Comparison of ENCODE assay signal across 11 mouse cellular contexts in genomic region chr1:135603121-135603870, GRCm38 (mm10). TPM values are rescaled to one million over a fixed set of nuclear protein-coding genes. Genes with fewer than 3 reads are reported as not detected.
DNase-seq lines count a peak whose midpoint lies in the region; ATAC-seq lines count a peak whose summit lies in the region.
"Had no signal": no experiment of that assay in that cellular context is flagged by ENCODE, and none has a peak within 500 bp of the region (broad histone marks: within the 10 kb centered on the region; RNA-seq: fewer than 3 reads in every experiment).

No protein-coding gene starts in this region.

- peak overlapping the region; percentile 29 for H3K9ac ChIP-seq in neural tube, embryonic 11.5 days (ENCODE audit: low read length)
- H3K9ac ChIP-seq in forebrain, embryonic 16.5 days (replicated peaks; ENCODE audit: low read depth, low read length), result peak overlapping the region; percentile 30; the same call in 1 of the 2 replicates
- H3K9ac ChIP-seq in midbrain, embryonic 11.5 days (ENCODE audit: low read length), result peak overlapping the region; percentile 18; the same call in 1 of the 2 replicates
- no peak overlapping the region for H3K9ac ChIP-seq in intestine, embryonic 15.5 days
- H3K9ac ChIP-seq: liver, embryonic 13.5 days had no signal

- H3K4me1 ChIP-seq in neural tube, embryonic 11.5 days (ENCODE audit: control insufficient read depth, insufficient read depth, low read length), result peaks cover 16% of the 10 kb centered on the region
- H3K4me1 ChIP-seq in forebrain, embryonic 16.5 days (replicated peaks; ENCODE audit: control insufficient read depth, insufficient read depth, low read length), result peaks cover 64% of the 10 kb centered on the region
- peaks cover 14% of the 10 kb centered on the region for H3K4me1 ChIP-seq in midbrain, embryonic 11.5 days (ENCODE audit: control insufficient read depth, insufficient read depth, low read length)
- H3K4me1 ChIP-seq in intestine, embryonic 15.5 days (replicated peaks), result no peaks in the 10 kb centered on the region
- H3K4me1 ChIP-seq: liver, embryonic 13.5 days had no signal

- peak overlapping the region; percentile 44; the same call in 1 of the 2 replicates for H3K27ac ChIP-seq in neural tube, embryonic 11.5 days (ENCODE audit: low read depth, low read length)
- peak overlapping the region; percentile 75 for H3K27ac ChIP-seq in forebrain, embryonic 16.5 days (ENCODE audit: low read length)
- H3K27ac ChIP-seq in midbrain, embryonic 11.5 days (ENCODE audit: low read depth, low read length), result peak overlapping the region; percentile 11; the same call in 1 of the 2 replicates
- H3K27ac ChIP-seq in intestine, embryonic 15.5 days, result no peak overlapping the region
- H3K27ac ChIP-seq: liver, embryonic 13.5 days; macrophage had no signal

- no peak for ATAC-seq in neural tube, embryonic 11.5 days (ENCODE audit: insufficient read depth, low FRiP score, low TSS enrichment)
- peak; percentile 90 for ATAC-seq in forebrain, embryonic 16.5 days
- peak; percentile 54; the same call in 1 of the 2 replicates for ATAC-seq in midbrain, embryonic 11.5 days (ENCODE audit: low FRiP score)
- no peak for ATAC-seq in intestine, embryonic 15.5 days

- DNase-seq in neural tube, embryonic 11.5 days (ENCODE audit: low spot score), result no peak
- DNase-seq in neural tube, embryonic 10.5 days (ENCODE audit: extremely low spot score, low spot score), result no peak
- peak; percentile 83 for DNase-seq in midbrain, embryonic 11.5 days (ENCODE audit: low spot score, missing footprints)
- no peak for DNase-seq in frontal cortex, postnatal 36 days (ENCODE audit: low spot score in 2 of 2)
- no peak for DNase-seq in T-cell, adult 2 months (ENCODE audit: low spot score)
- DNase-seq in urinary bladder, postnatal 4 days (ENCODE audit: low spot score in 2 of 2), result no peak
- DNase-seq: adrenal gland, adult 8-10 months; liver, embryonic 13.5 days had no signal

- no peak overlapping the region for H3K4me3 ChIP-seq in neural tube, embryonic 11.5 days (ENCODE audit: low read depth, low read length)
- H3K4me3 ChIP-seq in forebrain, embryonic 16.5 days (replicated peaks; ENCODE audit: low read length), result peak overlapping the region; percentile 12
- no peak overlapping the region for H3K4me3 ChIP-seq in midbrain, embryonic 11.5 days (ENCODE audit: low read depth, low read length)
- H3K4me3 ChIP-seq in intestine, embryonic 15.5 days (replicated peaks), result no peak overlapping the region
- H3K4me3 ChIP-seq: liver, embryonic 13.5 days had no signal

- H3K9me3 ChIP-seq in neural tube, embryonic 11.5 days (ENCODE audit: control insufficient read depth, low read length), result no peaks in the 10 kb centered on the region
- no peaks in the 10 kb centered on the region for H3K9me3 ChIP-seq in forebrain, embryonic 16.5 days (ENCODE audit: control insufficient read depth, low read length)
- H3K9me3 ChIP-seq in midbrain, embryonic 11.5 days (ENCODE audit: control insufficient read depth, low read length), result no peaks in the 10 kb centered on the region
- no peaks in the 10 kb centered on the region for H3K9me3 ChIP-seq in intestine, embryonic 15.5 days
- H3K9me3 ChIP-seq: liver, embryonic 13.5 days had no signal

- no peaks in the 10 kb centered on the region for H3K27me3 ChIP-seq in neural tube, embryonic 11.5 days (ENCODE audit: control insufficient read depth, insufficient read depth, low read length)
- no peaks in the 10 kb centered on the region for H3K27me3 ChIP-seq in forebrain, embryonic 16.5 days (replicated peaks; ENCODE audit: control insufficient read depth, insufficient read depth, low read length)
- no peaks in the 10 kb centered on the region for H3K27me3 ChIP-seq in midbrain, embryonic 11.5 days (ENCODE audit: control insufficient read depth, insufficient read depth, low read length)
- H3K27me3 ChIP-seq in intestine, embryonic 15.5 days (replicated peaks), result no peaks in the 10 kb centered on the region
- H3K27me3 ChIP-seq: liver, embryonic 13.5 days had no signal

- H3K36me3 ChIP-seq in neural tube, embryonic 11.5 days (ENCODE audit: control insufficient read depth, insufficient read depth, low read length), result no peaks in the 10 kb centered on the region; the same call in 1 of the 2 replicates
- no peaks in the 10 kb centered on the region for H3K36me3 ChIP-seq in forebrain, embryonic 16.5 days (ENCODE audit: control insufficient read depth, insufficient read depth)
- H3K36me3 ChIP-seq in midbrain, embryonic 11.5 days (ENCODE audit: control insufficient read depth, insufficient read depth, low read length), result no peaks in the 10 kb centered on the region
- no peaks in the 10 kb centered on the region for H3K36me3 ChIP-seq in intestine, embryonic 15.5 days
- H3K36me3 ChIP-seq: liver, embryonic 13.5 days had no signal

- WGBS in neural tube, embryonic 11.5 days, result 29% methylated on average over 11 of the region's 11 CpGs
- 24% methylated on average over 11 of the region's 11 CpGs for WGBS in forebrain, embryonic 16.5 days
- WGBS in midbrain, embryonic 11.5 days, result 37% methylated on average over 11 of the region's 11 CpGs
- WGBS in intestine, embryonic 15.5 days, result 46% methylated on average over 11 of the region's 11 CpGs

- no peak overlapping the region for H3K4me2 ChIP-seq in neural tube, embryonic 11.5 days (ENCODE audit: low read depth)
- H3K4me2 ChIP-seq in forebrain, embryonic 16.5 days (ENCODE audit: low read length), result peak overlapping the region; percentile 45
- no peak overlapping the region for H3K4me2 ChIP-seq in midbrain, embryonic 11.5 days
- no peak overlapping the region for H3K4me2 ChIP-seq in intestine, embryonic 15.5 days (replicated peaks)
- H3K4me2 ChIP-seq: liver, embryonic 13.5 days had no signal

RNA-seq across cellular contexts. Expression of gene Nav1, which starts 3.8 kb away (rescaled TPM):
- polyA plus RNA-seq in neural tube, embryonic 11.5 days (2014; fragmentation: Nextera tagmentation; extraction: Ambion mirVana), result 18.1 and 20.0 TPM in 2 replicates
- polyA plus RNA-seq in forebrain, embryonic 16.5 days (2015; fragmentation: Nextera tagmentation; extraction: Ambion mirVana), result 48.6 and 62.6 TPM in 2 replicates
- polyA plus RNA-seq in midbrain, embryonic 11.5 days (2014; fragmentation: Nextera tagmentation; extraction: Ambion mirVana), result 10.4 and 13.3 TPM in 2 replicates
- polyA plus RNA-seq in intestine, embryonic 15.5 days (2015; fragmentation: Nextera tagmentation; extraction: Ambion mirVana), result 11.5 and 12.5 TPM in 2 replicates

Comparison
In these comparisons a context has a peak if more than half of its experiments do, and no peak if none do; other contexts are left out.
1. ATAC-seq: peak in forebrain, embryonic 16.5 days (single experiment) and midbrain, embryonic 11.5 days (single experiment); none in neural tube, embryonic 11.5 days (single experiment) and intestine, embryonic 15.5 days (single experiment).